Mouse (Mus musculus) liver, embryonic 11.5 days (tissue): ENCODE results near the gene Mgat4a. TPM values are rescaled to one million over a fixed set of nuclear protein-coding genes. Genes with fewer than 3 reads are reported as not detected.
A peak's percentile ranks its signal among the peaks of the same experiment; 100 is the strongest.

Experiments
- ATAC-seq: fragments of 200-750 bp; cut with Nextera tagmentation; replicated peaks from 2 replicates; pipeline ENCODE4 v1.8.0; 2017; ENCODE audit warnings: moderate number of reproducible peaks, mild to moderate bottlenecking, moderate TSS enrichment, moderate library complexity; ENCODE audit not compliant: low FRiP score
- DNase-seq: peaks from one replicate; pipeline ENCODE4 v3.0.0-alpha.2; 2017; ENCODE audit warnings: low spot score
- H3K27ac ChIP-seq: fragments of 300-500 bp; sonication (generic); 2 replicates; pipeline ENCODE4 v1.5.1; 2014; ENCODE audit warnings: mild to moderate bottlenecking, low read depth, low read length, control low read depth
- H3K27me3 ChIP-seq: fragments of 300-500 bp; sonication (generic); replicated peaks from 2 replicates; pipeline ENCODE4 v1.6.1; 2014; ENCODE audit warnings: low read length, mixed read lengths; ENCODE audit not compliant: control insufficient read depth, insufficient read depth
- H3K36me3 ChIP-seq: fragments of 300-500 bp; sonication (generic); 2 replicates; pipeline ENCODE4 v1.6.1; 2014; ENCODE audit warnings: mild to moderate bottlenecking, low read length, moderate library complexity, mixed read lengths; ENCODE audit not compliant: control insufficient read depth, insufficient read depth
- H3K4me1 ChIP-seq: fragments of 300-500 bp; sonication (generic); replicated peaks from 2 replicates; pipeline ENCODE4 v1.6.1; 2014; ENCODE audit warnings: low read length, mixed read lengths; ENCODE audit not compliant: control insufficient read depth, insufficient read depth
- H3K4me2 ChIP-seq: fragments of 300-500 bp; sonication (generic); 2 replicates; pipeline ENCODE4 v1.6.1; 2014; ENCODE audit warnings: mild to moderate bottlenecking, control low read depth, moderate library complexity
- H3K4me3 ChIP-seq: fragments of 300-500 bp; sonication (generic); 2 replicates; pipeline ENCODE4 v1.5.1; 2014; ENCODE audit warnings: low read depth, low read length, control low read depth
- H3K9ac ChIP-seq: fragments of 300-500 bp; sonication (generic); 2 replicates; pipeline ENCODE4 v1.6.1; 2014; ENCODE audit warnings: low read depth, low read length, control low read depth
- H3K9me3 ChIP-seq: fragments of 300-500 bp; sonication (generic); 2 replicates; pipeline ENCODE4 v1.6.1; 2016; ENCODE audit warnings: low read length, inconsistent platforms, mixed read lengths; ENCODE audit not compliant: control insufficient read depth
- WGBS: fragments of 180-500 bp; shearing (Covaris S2); extraction: QIAGEN DNeasy Blood & Tissue Kit; methylation state at CpG from one replicate; pipeline ENCODE4 v1.1.7; 2014; 5-methylcytosine and 5-hydroxymethylcytosine counted together
- polyA plus RNA-seq: library from polyadenylated mRNA; unstranded; fragments of >200 nt; fragmentation: Nextera tagmentation; extraction: Ambion mirVana; gene quantifications from 2 replicates; pipeline ENCODE4 v1.2.1, GENCODE M21; 2014

Gene Mgat4a
- polyA plus RNA-seq, 1 experiment from 2014 or later: 2.6 TPM

- no peaks in the 10 kb centered on the region for H3K9me3 ChIP-seq
- no peaks in the 10 kb centered on the region for H3K27me3 ChIP-seq
- H3K27ac ChIP-seq: no peak overlapping the region; the same call in 1 of the 2 replicates
- H3K4me2 ChIP-seq: peak overlapping the region; percentile 59
- ATAC-seq (no peak), DNase-seq (no peak)
- H3K4me3 ChIP-seq: peak overlapping the region; percentile 34
- no peaks in the 10 kb centered on the region for H3K4me1 ChIP-seq
- WGBS: 45% methylated on average over 10 of the region's 10 CpGs
- 0 out of 2 replicates have a peak overlapping the region, but pooled peaks have one; percentile 1 for H3K9ac ChIP-seq
- no peaks in the 10 kb centered on the region for H3K36me3 ChIP-seq
These were observed 45.0 kb downstream of the Mgat4a start for GRCm38 (mm10) chr1:37495698-37496321.

- Histone ChIP-seq H3K4me2 (no peak overlapping the region), H3K27me3 (no peaks in the 10 kb centered on the region), H3K27ac (no peak overlapping the region), H3K36me3 (no peaks in the 10 kb centered on the region), H3K4me3 (no peak overlapping the region), H3K9ac (no peak overlapping the region), H3K4me1 (no peaks in the 10 kb centered on the region), H3K9me3 (no peaks in the 10 kb centered on the region)
- ATAC-seq (no peak), DNase-seq (no peak)
- 89% methylated on average over 3 of the region's 3 CpGs for WGBS
These were observed 45.7 kb downstream of the Mgat4a start for GRCm38 (mm10) chr1:37495104-37495503.

GRCm38 (mm10) chr1:37491672-37492071 is 49.1 kb downstream of the Mgat4a start:
- Histone ChIP-seq H3K4me1 (no peaks in the 10 kb centered on the region), H3K9ac (no peak overlapping the region)
- WGBS: 30% methylated on average over 7 of the region's 7 CpGs

GRCm38 (mm10) chr1:37490691-37491212 is 50.1 kb downstream of the Mgat4a start:
- Histone ChIP-seq H3K9me3 (no peaks in the 10 kb centered on the region), H3K9ac (no peak overlapping the region), H3K4me3 (no peak overlapping the region), H3K27ac (no peak overlapping the region), H3K36me3 (no peaks in the 10 kb centered on the region), H3K4me2 (no peak overlapping the region), H3K27me3 (no peaks in the 10 kb centered on the region), H3K4me1 (no peaks in the 10 kb centered on the region)
- WGBS: 84% methylated on average over 5 of the region's 5 CpGs
- ATAC-seq: no peak
- no peak for DNase-seq

More at GRCm38 (mm10) chr1:37491672-37492071, 49.1 kb downstream of the Mgat4a start:
- Histone ChIP-seq H3K27ac (0 out of 2 replicates have a peak overlapping the region, but pooled peaks have one; percentile 13), H3K36me3 (no peaks in the 10 kb centered on the region), H3K4me3 (no peak overlapping the region), H3K4me2 (peak overlapping the region; percentile 9; the same call in 1 of the 2 replicates), H3K9me3 (no peaks in the 10 kb centered on the region), H3K27me3 (no peaks in the 10 kb centered on the region)
- no peak for DNase-seq
- ATAC-seq: no peak; the same call in 1 of the 2 replicates

- Histone ChIP-seq H3K9me3 (no peaks in the 10 kb centered on the region), H3K4me1 (no peaks in the 10 kb centered on the region), H3K27ac (no peak overlapping the region), H3K4me2 (no peak overlapping the region), H3K4me3 (no peak overlapping the region), H3K27me3 (no peaks in the 10 kb centered on the region), H3K36me3 (no peaks in the 10 kb centered on the region), H3K9ac (no peak overlapping the region)
- 73% methylated on average over 12 of the region's 12 CpGs for WGBS
- DNase-seq: no peak
- no peak for ATAC-seq
These were observed 52.3 kb downstream of the Mgat4a start for GRCm38 (mm10) chr1:37488531-37488930.

GRCm38 (mm10) chr1:37486994-37487393 is 53.8 kb downstream of the Mgat4a start:
- H3K36me3 ChIP-seq: no peaks in the 10 kb centered on the region
- DNase-seq (no peak), ATAC-seq (no peak)
- H3K9me3 ChIP-seq: no peaks in the 10 kb centered on the region
- H3K4me1 ChIP-seq: no peaks in the 10 kb centered on the region
- H3K27me3 ChIP-seq: no peaks in the 10 kb centered on the region
- WGBS: 61% methylated on average over 3 of the region's 3 CpGs
- H3K9ac ChIP-seq: no peak overlapping the region
- H3K27ac ChIP-seq: no peak overlapping the region
- no peak overlapping the region for H3K4me2 ChIP-seq
- no peak overlapping the region for H3K4me3 ChIP-seq

- no peaks in the 10 kb centered on the region for H3K9me3 ChIP-seq
- no peaks in the 10 kb centered on the region for H3K27me3 ChIP-seq
- H3K4me1 ChIP-seq: no peaks in the 10 kb centered on the region
- ATAC-seq: no peak
- DNase-seq: no peak
- WGBS: 80% methylated on average over 1 of the region's 1 CpGs
- no peak overlapping the region for H3K4me2 ChIP-seq
- H3K27ac ChIP-seq: no peak overlapping the region
- no peak overlapping the region for H3K4me3 ChIP-seq
- H3K36me3 ChIP-seq: no peaks in the 10 kb centered on the region
- H3K9ac ChIP-seq: no peak overlapping the region
These were observed 54.4 kb downstream of the Mgat4a start for GRCm38 (mm10) chr1:37486439-37486838.

GRCm38 (mm10) chr1:37484612-37485011 is 56.2 kb downstream of the Mgat4a start:
- ATAC-seq (no peak; the same call in 1 of the 2 replicates), DNase-seq (no peak)
- H3K36me3 ChIP-seq: no peaks in the 10 kb centered on the region
- H3K27ac ChIP-seq: no peak overlapping the region
- H3K4me3 ChIP-seq: no peak overlapping the region
- H3K4me2 ChIP-seq: no peak overlapping the region
- no peak overlapping the region for H3K9ac ChIP-seq
- peaks cover 5% of the 10 kb centered on the region for H3K4me1 ChIP-seq
- 73% methylated on average over 4 of the region's 4 CpGs for WGBS
- no peaks in the 10 kb centered on the region for H3K9me3 ChIP-seq
- H3K27me3 ChIP-seq: no peaks in the 10 kb centered on the region

- ATAC-seq: no peak
- H3K27ac ChIP-seq: no peak overlapping the region
- no peak overlapping the region for H3K4me2 ChIP-seq
- no peaks in the 10 kb centered on the region for H3K9me3 ChIP-seq
- H3K4me3 ChIP-seq: no peak overlapping the region
- no peak for DNase-seq
- 78% methylated on average over 2 of the region's 2 CpGs for WGBS
- H3K9ac ChIP-seq: no peak overlapping the region
- peaks cover 19% of the 10 kb centered on the region for H3K4me1 ChIP-seq
- no peaks in the 10 kb centered on the region for H3K36me3 ChIP-seq
- no peaks in the 10 kb centered on the region for H3K27me3 ChIP-seq
These were observed 59.5 kb downstream of the Mgat4a start for GRCm38 (mm10) chr1:37481331-37481730.
